Mouse (Mus musculus) lung, adult 18-20 months (tissue): ENCODE data around the gene Scarb1.

Experiments used
- DNase-seq, 2 experiments: peaks; one replicate each; pipeline ENCODE4 v3.0.0; 2022; ENCODE audit warnings: mixed read lengths in 2 of 2

Gene Scarb1

DNA sequence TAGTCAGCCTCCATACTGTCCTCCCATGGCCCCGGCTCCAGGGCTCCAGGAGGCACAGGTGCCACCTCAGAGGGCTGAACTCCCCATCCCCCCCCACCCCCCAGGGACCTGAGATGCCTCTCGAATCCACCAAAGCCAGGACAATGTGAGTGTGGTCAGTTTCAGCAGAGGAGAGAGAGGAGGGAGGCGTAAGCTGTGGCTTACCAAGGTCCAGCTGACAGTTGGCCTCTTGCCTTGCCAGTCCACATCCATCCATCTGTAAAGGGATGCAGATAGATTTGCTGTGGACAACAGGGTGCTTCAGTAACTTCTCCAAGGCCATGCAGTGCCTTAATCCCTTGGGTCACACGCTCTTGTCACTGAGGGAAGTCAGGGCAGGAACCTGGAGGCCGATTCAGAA, 110.4 kb downstream of the Scarb1 start:
- no peak for DNase-seq

DNA sequence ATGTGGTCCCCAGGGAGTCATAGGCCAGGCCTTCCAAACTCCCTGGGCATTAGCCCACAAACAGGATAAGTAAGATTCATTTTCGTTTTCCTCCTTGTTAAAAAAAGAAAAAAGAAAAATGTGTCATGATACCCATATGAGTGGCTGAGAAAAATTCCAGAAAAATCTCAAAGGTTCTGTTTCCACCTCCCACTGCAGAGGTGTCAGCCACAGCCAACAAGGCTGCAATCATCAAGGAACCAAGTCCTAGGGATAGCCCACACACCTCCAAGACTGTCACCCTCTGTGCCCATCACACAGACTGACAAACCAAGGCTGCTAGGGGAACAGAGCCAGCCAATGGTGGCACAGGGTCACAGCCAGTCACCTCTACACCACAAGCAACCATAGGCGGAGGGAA, 111.8 kb downstream of the Scarb1 start:
- DNase-seq, result no peak

DNA sequence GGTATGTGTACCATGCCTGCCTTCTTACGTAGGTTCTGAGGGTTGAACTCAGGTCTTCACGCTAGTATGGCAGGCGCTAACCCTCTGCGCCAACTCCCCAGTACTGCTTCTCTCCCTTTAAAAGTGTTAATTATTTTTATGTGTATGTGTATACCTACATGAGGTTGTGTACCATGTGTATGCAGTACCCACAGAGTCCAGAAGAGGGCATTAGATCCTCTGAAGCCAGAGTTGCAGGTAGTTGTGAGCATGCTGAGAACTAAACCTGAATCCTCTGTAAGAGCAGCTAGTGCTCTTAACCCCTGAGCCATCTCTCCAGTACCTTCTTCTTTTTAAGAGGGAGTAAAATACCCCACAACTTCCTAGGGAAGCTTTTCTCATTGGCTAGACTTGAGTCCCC, 113.2 kb downstream of the Scarb1 start:
- no peak for DNase-seq
